In genomic region chr1:133671801-133672200, GRCm38 (mm10) we compare ENCODE assay signal across 23 mouse cellular contexts. TPM values are rescaled to one million over a fixed set of nuclear protein-coding genes. Genes with fewer than 3 reads are reported as not detected.
"Had no signal": no experiment of that assay in that cellular context is flagged by ENCODE, and none has a peak within 500 bp of the region (broad histone marks: within the 10 kb centered on the region; RNA-seq: fewer than 3 reads in every experiment).

No protein-coding gene starts in this region.

- H3K27me3 ChIP-seq: kidney, embryonic 15.5 days; neural tube, embryonic 12.5 days; neural tube, embryonic 15.5 days had no signal

- H3K9ac ChIP-seq: kidney, embryonic 15.5 days; liver, embryonic 13.5 days; neural tube, embryonic 12.5 days; neural tube, embryonic 15.5 days had no signal

- H3K36me3 ChIP-seq: kidney, embryonic 15.5 days; liver, embryonic 13.5 days; neural tube, embryonic 12.5 days; neural tube, embryonic 15.5 days had no signal

- H3K4me3 ChIP-seq: kidney, embryonic 15.5 days; liver, embryonic 13.5 days; neural tube, embryonic 12.5 days; neural tube, embryonic 15.5 days had no signal

- H3K4me2 ChIP-seq: kidney, embryonic 15.5 days; liver, embryonic 13.5 days; midbrain, embryonic 11.5 days; neural tube, embryonic 12.5 days; neural tube, embryonic 15.5 days had no signal

- H3K9me3 ChIP-seq: kidney, embryonic 15.5 days; liver, embryonic 13.5 days; neural tube, embryonic 12.5 days; neural tube, embryonic 15.5 days had no signal

- H3K27ac ChIP-seq: kidney, embryonic 15.5 days; liver, embryonic 13.5 days; neural tube, embryonic 12.5 days; neural tube, embryonic 15.5 days; stomach, postnatal 0 days had no signal

- H3K4me1 ChIP-seq: kidney, embryonic 15.5 days; liver, embryonic 13.5 days; neural tube, embryonic 15.5 days had no signal

- DNase-seq: kidney, postnatal 10 days; kidney, postnatal 36 days; liver, embryonic 13.5 days; lung, adult 2 months; lung, postnatal 14 days; lung, postnatal 4 days; midbrain, embryonic 14.5 days; right cerebral cortex, adult 18-20 months; right cerebral cortex, postnatal 14 days; right cerebral cortex, postnatal 4 days; thymus, adult 2 months; thymus, postnatal 14 days had no signal

RNA-seq across cellular contexts. Expression of gene Zbed6, which starts 11.1 kb away (rescaled TPM):
- polyA plus RNA-seq: kidney, embryonic 15.5 days; limb, embryonic 11.5 days; liver, embryonic 13.5 days; liver, embryonic 16.5 days; lung, embryonic 16.5 days; midbrain, embryonic 11.5 days; midbrain, embryonic 14.5 days; neural tube, embryonic 12.5 days; neural tube, embryonic 15.5 days; stomach, embryonic 14.5 days; stomach, postnatal 0 days had no signal

RNA-seq across cellular contexts. Expression of gene Lax1, which starts 18.1 kb away (rescaled TPM):
- total RNA-seq: layer of hippocampus, postnatal 14 days; midbrain, postnatal 0 days had no signal
- polyA plus RNA-seq: midbrain, embryonic 14.5 days; midbrain, postnatal 0 days; neural tube, embryonic 12.5 days had no signal
